Mouse (Mus musculus): ENCODE measurements around the gene Matn4. TPM values are rescaled to one million over a fixed set of nuclear protein-coding genes. Genes with fewer than 3 reads are reported as not detected.

Gene Matn4
- polyA plus RNA-seq, 1 experiment from 2014 or later: 8.2 TPM

- WGBS: 79% methylated on average over 8 of the region's 8 CpGs
- no peak overlapping the region for H3K4me3 ChIP-seq
- ATAC-seq (ENCODE audit: low FRiP score, low read depth): no peak
Observed at GRCm38 (mm10) chr2:164381726-164382125, 23.2 kb downstream of the Matn4 start.

GRCm38 (mm10) chr2:164377478-164378426 is 27.2 kb downstream of the Matn4 start:
- Histone ChIP-seq H3K4me2 (replicated peaks) (no peak overlapping the region), H3K9ac (no peak overlapping the region), H3K4me1 (no peaks in the 10 kb centered on the region), H3K9me3 (no peaks in the 10 kb centered on the region), H3K27me3 (replicated peaks) (no peaks in the 10 kb centered on the region), H3K36me3 (no peaks in the 10 kb centered on the region), H3K27ac (no peak overlapping the region), H3K4me3 (no peak overlapping the region)
- ATAC-seq (ENCODE audit: low FRiP score, low read depth): no peak
- WGBS: 92% methylated on average over 15 of the region's 15 CpGs

More at GRCm38 (mm10) chr2:164381726-164382125, 23.2 kb downstream of the Matn4 start:
- Histone ChIP-seq H3K9ac (no peak overlapping the region), H3K9me3 (no peaks in the 10 kb centered on the region), H3K36me3 (no peaks in the 10 kb centered on the region), H3K4me1 (peaks cover 9% of the 10 kb centered on the region; the same call in 1 of the 2 replicates), H3K27me3 (replicated peaks) (no peaks in the 10 kb centered on the region), H3K4me2 (replicated peaks) (no peak overlapping the region), H3K27ac (no peak overlapping the region)

- H3K9me3 ChIP-seq: no peaks in the 10 kb centered on the region
- no peak overlapping the region for H3K4me3 ChIP-seq
- ATAC-seq (ENCODE audit: low FRiP score, low read depth): no peak
- WGBS: 49% methylated on average over 4 of the region's 4 CpGs
- H3K27me3 ChIP-seq (replicated peaks): no peaks in the 10 kb centered on the region
- H3K4me1 ChIP-seq: no peaks in the 10 kb centered on the region
- no peaks in the 10 kb centered on the region for H3K36me3 ChIP-seq
- H3K27ac ChIP-seq: no peak overlapping the region
- no peak overlapping the region for H3K9ac ChIP-seq
- H3K4me2 ChIP-seq (replicated peaks): no peak overlapping the region
Observed at GRCm38 (mm10) chr2:164373187-164373586, 31.8 kb downstream of the Matn4 start.

GRCm38 (mm10) chr2:164372408-164373053 is 32.4 kb downstream of the Matn4 start:
- 38% methylated on average over 3 of the region's 3 CpGs for WGBS
- no peaks in the 10 kb centered on the region for H3K9me3 ChIP-seq
- no peak overlapping the region for H3K9ac ChIP-seq
- no peak for ATAC-seq (ENCODE audit: low FRiP score, low read depth)
- H3K4me1 ChIP-seq: no peaks in the 10 kb centered on the region
- H3K36me3 ChIP-seq: no peaks in the 10 kb centered on the region
- H3K27ac ChIP-seq: no peak overlapping the region
- H3K4me3 ChIP-seq: no peak overlapping the region
- H3K27me3 ChIP-seq (replicated peaks): no peaks in the 10 kb centered on the region
- H3K4me2 ChIP-seq (replicated peaks): no peak overlapping the region

- Histone ChIP-seq H3K4me3 (no peak overlapping the region), H3K9me3 (no peaks in the 10 kb centered on the region), H3K4me1 (no peaks in the 10 kb centered on the region), H3K4me2 (replicated peaks) (no peak overlapping the region), H3K27me3 (replicated peaks) (no peaks in the 10 kb centered on the region), H3K27ac (no peak overlapping the region), H3K9ac (no peak overlapping the region), H3K36me3 (no peaks in the 10 kb centered on the region)
- 90% methylated on average over 3 of the region's 3 CpGs for WGBS
- ATAC-seq (ENCODE audit: low FRiP score, low read depth): no peak
Observed at GRCm38 (mm10) chr2:164371371-164371770, 33.6 kb downstream of the Matn4 start.

- H3K4me1 ChIP-seq: no peaks in the 10 kb centered on the region
- no peaks in the 10 kb centered on the region for H3K36me3 ChIP-seq
- no peak for ATAC-seq (ENCODE audit: low FRiP score, low read depth)
- no peak overlapping the region for H3K27ac ChIP-seq
- H3K4me2 ChIP-seq (replicated peaks): no peak overlapping the region
- no peaks in the 10 kb centered on the region for H3K27me3 ChIP-seq (replicated peaks)
- no peaks in the 10 kb centered on the region for H3K9me3 ChIP-seq
- no peak overlapping the region for H3K9ac ChIP-seq
- 81% methylated on average over 6 of the region's 6 CpGs for WGBS
- no peak overlapping the region for H3K4me3 ChIP-seq
Observed at GRCm38 (mm10) chr2:164368620-164369105, 36.3 kb downstream of the Matn4 start.

- no peaks in the 10 kb centered on the region for H3K9me3 ChIP-seq
- 86% methylated on average over 3 of the region's 3 CpGs for WGBS
- H3K4me3 ChIP-seq: no peak overlapping the region
Observed at GRCm38 (mm10) chr2:164366947-164367346, 38.0 kb downstream of the Matn4 start.

GRCm38 (mm10) chr2:164360974-164361657 is 43.8 kb downstream of the Matn4 start:
- 34% methylated on average over 13 of the region's 13 CpGs for WGBS
- Histone ChIP-seq H3K4me1 (no peaks in the 10 kb centered on the region), H3K27me3 (replicated peaks) (no peaks in the 10 kb centered on the region), H3K4me2 (replicated peaks) (no peak overlapping the region), H3K36me3 (no peaks in the 10 kb centered on the region), H3K9ac (no peak overlapping the region), H3K27ac (no peak overlapping the region), H3K9me3 (no peaks in the 10 kb centered on the region), H3K4me3 (no peak overlapping the region)
- no peak for ATAC-seq (ENCODE audit: low FRiP score, low read depth)

More at GRCm38 (mm10) chr2:164366947-164367346, 38.0 kb downstream of the Matn4 start:
- H3K4me2 ChIP-seq (replicated peaks): no peak overlapping the region
- no peak overlapping the region for H3K9ac ChIP-seq
- H3K4me1 ChIP-seq: no peaks in the 10 kb centered on the region
- H3K27ac ChIP-seq: no peak overlapping the region
- no peaks in the 10 kb centered on the region for H3K27me3 ChIP-seq (replicated peaks)
- no peaks in the 10 kb centered on the region for H3K36me3 ChIP-seq
- no peak for ATAC-seq (ENCODE audit: low FRiP score, low read depth)

GRCm38 (mm10) chr2:164359668-164360067 is 45.3 kb downstream of the Matn4 start:
- no peak overlapping the region for H3K27ac ChIP-seq
- H3K9ac ChIP-seq: no peak overlapping the region
- H3K4me2 ChIP-seq (replicated peaks): no peak overlapping the region
- no peaks in the 10 kb centered on the region for H3K27me3 ChIP-seq (replicated peaks)
- H3K4me1 ChIP-seq: no peaks in the 10 kb centered on the region
- no peak overlapping the region for H3K4me3 ChIP-seq
- 81% methylated on average over 5 of the region's 5 CpGs for WGBS
- ATAC-seq (ENCODE audit: low FRiP score, low read depth): no peak
- no peaks in the 10 kb centered on the region for H3K9me3 ChIP-seq
- no peaks in the 10 kb centered on the region for H3K36me3 ChIP-seq

GRCm38 (mm10) chr2:164359031-164359430 is 45.9 kb downstream of the Matn4 start:
- Histone ChIP-seq H3K9ac (no peak overlapping the region), H3K27ac (no peak overlapping the region), H3K9me3 (no peaks in the 10 kb centered on the region), H3K4me3 (no peak overlapping the region), H3K36me3 (no peaks in the 10 kb centered on the region), H3K4me1 (no peaks in the 10 kb centered on the region), H3K4me2 (replicated peaks) (no peak overlapping the region), H3K27me3 (replicated peaks) (no peaks in the 10 kb centered on the region)
- no peak for ATAC-seq (ENCODE audit: low FRiP score, low read depth)
- 81% methylated on average over 5 of the region's 5 CpGs for WGBS

- Histone ChIP-seq H3K9me3 (no peaks in the 10 kb centered on the region), H3K36me3 (no peaks in the 10 kb centered on the region), H3K4me3 (no peak overlapping the region), H3K4me2 (replicated peaks) (no peak overlapping the region), H3K27ac (no peak overlapping the region), H3K27me3 (replicated peaks) (no peaks in the 10 kb centered on the region), H3K4me1 (no peaks in the 10 kb centered on the region), H3K9ac (no peak overlapping the region)
- no peak for ATAC-seq (ENCODE audit: low FRiP score, low read depth)
- 77% methylated on average over 3 of the region's 3 CpGs for WGBS
Observed at GRCm38 (mm10) chr2:164358373-164358772, 46.6 kb downstream of the Matn4 start.

All from neural tube, embryonic 12.5 days (tissue).